Mouse (Mus musculus) heart, postnatal 0 days (tissue): ENCODE results near the gene Fzd7.

Experiments
- CTCF ChIP-seq: IDR thresholded peaks from 2 replicates; pipeline ENCODE4 v1.5.1; 2016; ENCODE audit warnings: antibody characterized with exemption, control low read depth, low read depth
- EP300 ChIP-seq: IDR thresholded peaks from 2 replicates; pipeline ENCODE4 v1.6.1; 2016; ENCODE audit warnings: antibody characterized with exemption, low read depth

DNA sequence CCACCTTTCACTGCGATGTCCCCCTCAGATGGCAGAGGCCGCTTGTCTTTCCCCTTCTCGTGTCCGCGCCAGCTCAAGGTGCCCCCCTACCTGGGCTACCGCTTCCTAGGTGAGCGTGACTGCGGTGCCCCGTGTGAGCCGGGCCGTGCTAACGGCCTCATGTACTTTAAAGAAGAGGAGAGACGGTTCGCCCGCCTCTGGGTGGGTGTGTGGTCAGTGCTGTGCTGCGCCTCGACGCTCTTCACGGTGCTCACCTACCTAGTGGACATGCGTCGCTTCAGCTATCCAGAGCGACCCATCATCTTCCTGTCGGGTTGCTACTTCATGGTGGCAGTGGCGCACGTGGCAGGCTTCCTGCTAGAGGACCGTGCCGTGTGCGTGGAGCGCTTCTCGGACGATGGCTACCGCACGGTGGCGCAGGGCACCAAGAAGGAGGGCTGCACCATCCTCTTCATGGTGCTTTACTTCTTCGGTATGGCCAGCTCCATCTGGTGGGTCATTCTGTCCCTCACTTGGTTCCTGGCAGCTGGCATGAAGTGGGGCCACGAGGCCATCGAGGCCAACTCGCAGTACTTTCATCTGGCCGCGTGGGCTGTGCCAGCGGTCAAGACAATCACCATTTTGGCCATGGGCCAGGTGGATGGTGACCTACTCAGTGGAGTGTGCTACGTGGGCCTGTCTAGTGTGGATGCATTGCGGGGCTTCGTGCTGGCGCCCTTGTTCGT lies 1.5 kb downstream of the Fzd7 start:
- TF ChIP-seq CTCF (peak; percentile 72), EP300 (no peak)
